Mouse (Mus musculus) skeletal muscle tissue, adult 2 months (tissue): ENCODE data around the gene Rps6ka1.
"Not testable (repeated sequence)": the region's sequence is repeated elsewhere in the genome, so short reads cannot be mapped to it uniquely, and the experiment has no call there.

ENCODE experiments used
- DNase-seq: peaks from one replicate; pipeline ENCODE4 v3.0.0-alpha.2; 2012; ENCODE audit warnings: low read depth, low spot score

Gene Rps6ka1

GRCm38 (mm10) chr4:133887672-133888453, at the start of gene Rps6ka1:
Gene Rps6ka1 (minus strand): TSS chr4:133887797.
- no peak for DNase-seq

- no peak for DNase-seq
Observed at GRCm38 (mm10) chr4:133931785-133932184, 44.2 kb upstream of the Rps6ka1 start.

GRCm38 (mm10) chr4:133931349-133931748, 43.8 kb upstream of the Rps6ka1 start:
- DNase-seq: no peak

- DNase-seq: no peak
Observed at GRCm38 (mm10) chr4:133929278-133929670, 41.7 kb upstream of the Rps6ka1 start.

- no peak for DNase-seq
Observed at GRCm38 (mm10) chr4:133928576-133929277, 41.1 kb upstream of the Rps6ka1 start.

GRCm38 (mm10) chr4:133925204-133925603, 37.6 kb upstream of the Rps6ka1 start:
- no peak for DNase-seq

GRCm38 (mm10) chr4:133923743-133924142, 36.1 kb upstream of the Rps6ka1 start:
- no peak for DNase-seq

GRCm38 (mm10) chr4:133918093-133918825, 30.7 kb upstream of the Rps6ka1 start:
- DNase-seq: not testable (repeated sequence)

- no peak for DNase-seq
Observed at GRCm38 (mm10) chr4:133911983-133912382, 24.4 kb upstream of the Rps6ka1 start.

- peak; percentile 94 for DNase-seq
Observed at GRCm38 (mm10) chr4:133910236-133911211, 22.9 kb upstream of the Rps6ka1 start.

GRCm38 (mm10) chr4:133908051-133908450, 20.5 kb upstream of the Rps6ka1 start:
- DNase-seq: no peak

GRCm38 (mm10) chr4:133907086-133907485, 19.5 kb upstream of the Rps6ka1 start:
- no peak for DNase-seq

GRCm38 (mm10) chr4:133906336-133906735, 18.7 kb upstream of the Rps6ka1 start:
- not testable (repeated sequence) for DNase-seq

GRCm38 (mm10) chr4:133905167-133905566, 17.6 kb upstream of the Rps6ka1 start:
- no peak for DNase-seq

GRCm38 (mm10) chr4:133904326-133904725, 16.7 kb upstream of the Rps6ka1 start:
- no peak for DNase-seq

GRCm38 (mm10) chr4:133903372-133903771, 15.8 kb upstream of the Rps6ka1 start:
- no peak for DNase-seq

- no peak for DNase-seq
Observed at GRCm38 (mm10) chr4:133902510-133902909, 14.9 kb upstream of the Rps6ka1 start.

- DNase-seq: no peak
Observed at GRCm38 (mm10) chr4:133900887-133901286, 13.3 kb upstream of the Rps6ka1 start.

- no peak for DNase-seq
Observed at GRCm38 (mm10) chr4:133900352-133900751, 12.8 kb upstream of the Rps6ka1 start.

GRCm38 (mm10) chr4:133899241-133899800, 11.7 kb upstream of the Rps6ka1 start:
- DNase-seq: no peak

- DNase-seq: no peak
Observed at GRCm38 (mm10) chr4:133898151-133898550, 10.6 kb upstream of the Rps6ka1 start.
